Mouse (Mus musculus) MEL (cell line): Measurements from ENCODE around the gene Recql5. TPM values are rescaled to one million over a fixed set of nuclear protein-coding genes. Genes with fewer than 3 reads are reported as not detected.

Experiments used
- DNase-seq: peaks from one replicate; pipeline ENCODE4 v3.0.0; 2011; ENCODE audit warnings: low read depth, low spot score
- H3K27ac ChIP-seq: 2 replicates; pipeline ENCODE4 v1.5.1; 2012; ENCODE audit warnings: low read depth, mild to moderate bottlenecking, control low read depth, low read length, moderate library complexity; ENCODE audit not compliant: control insufficient read depth
- H3K27me3 ChIP-seq, 2 experiments: fragments of 150-350 bp in 1 of 2; sonication (generic) in 1 of 2; 2 replicates each; pipeline ENCODE4 v1.6.1; 2012; ENCODE audit warnings: low read length in 2 of 2, mild to moderate bottlenecking in 2 of 2, improper control_type of control experiment in 1 of 2, moderate library complexity in 1 of 2; ENCODE audit not compliant: insufficient read depth in 2 of 2, control insufficient read depth in 1 of 2
- H3K36me3 ChIP-seq, 2 experiments: 2 replicates each; pipeline ENCODE4 v1.6.1; 2012 to 2014; ENCODE audit warnings: low read length in 2 of 2, improper control_type of control experiment in 1 of 2, inconsistent platforms in 1 of 2, mild to moderate bottlenecking in 1 of 2; ENCODE audit not compliant: insufficient read depth in 2 of 2, control insufficient read depth in 1 of 2
- H3K4me1 ChIP-seq, 2 experiments: fragments of 150-350 bp in 1 of 2; sonication (generic) in 1 of 2; 2 replicates each; pipeline ENCODE4 v1.6.1; 2012; ENCODE audit warnings: low read length in 2 of 2, improper control_type of control experiment in 1 of 2, mild to moderate bottlenecking in 1 of 2; ENCODE audit not compliant: insufficient read depth in 2 of 2, control insufficient read depth in 1 of 2
- H3K4me3 ChIP-seq, 2 experiments: fragments of 150-350 bp in 1 of 2; sonication (generic) in 1 of 2; 2 replicates each; pipeline ENCODE4 v1.5.1; 2012; ENCODE audit warnings: low read depth in 2 of 2, low read length in 2 of 2, mild to moderate bottlenecking in 2 of 2, moderate library complexity in 2 of 2, control low read depth in 1 of 2, improper control_type of control experiment in 1 of 2; ENCODE audit not compliant: control insufficient read depth in 1 of 2, insufficient read depth in 1 of 2
- H3K79me2 ChIP-seq: 2 replicates; pipeline ENCODE4 v1.6.1; 2012; ENCODE audit warnings: mild to moderate bottlenecking, low read length, moderate library complexity; ENCODE audit not compliant: control insufficient read depth, poor library complexity, insufficient read depth
- H3K9ac ChIP-seq: 2 replicates; pipeline ENCODE4 v1.6.1; 2012; ENCODE audit warnings: low read depth, mild to moderate bottlenecking, control low read depth, low read length, moderate library complexity; ENCODE audit not compliant: control insufficient read depth, poor library complexity, severe bottlenecking
- H3K9me3 ChIP-seq: fragments of 150-350 bp; sonication (generic); replicated peaks from 2 replicates; pipeline ENCODE4 v1.6.1; 2012; ENCODE audit warnings: mild to moderate bottlenecking, low read length, improper control_type of control experiment, moderate library complexity; ENCODE audit not compliant: insufficient read depth
- BHLHE40 ChIP-seq: IDR thresholded peaks from 2 replicates; pipeline ENCODE4 v1.6.1; 2012; ENCODE audit warnings: low read depth, mild to moderate bottlenecking, inconsistent platforms, low read length, improper control_type of control experiment, borderline replicate concordance
- CTCF ChIP-seq, 3 experiments: IDR thresholded peaks in 2 of 3; conservative IDR thresholded peaks in 1 of 3; 2 replicates each; pipeline ENCODE4 v1.5.1; 2011 to 2012; ENCODE audit warnings: low read length in 3 of 3, low read depth in 2 of 3, mild to moderate bottlenecking in 2 of 3, improper control_type of control experiment in 1 of 3, inconsistent platforms in 1 of 3, mixed read lengths in 1 of 3, moderate library complexity in 1 of 3; ENCODE audit not compliant: control insufficient read depth in 1 of 3, insufficient read depth in 1 of 3, poor library complexity in 1 of 3, severe bottlenecking in 1 of 3
- ETS1 ChIP-seq: IDR thresholded peaks from 2 replicates; pipeline ENCODE4 v1.6.1; 2012; ENCODE audit warnings: low read depth, mild to moderate bottlenecking, inconsistent platforms, low read length, improper control_type of control experiment, moderate library complexity
- GABPA ChIP-seq: IDR thresholded peaks from 2 replicates; pipeline ENCODE4 v1.6.1; 2012; ENCODE audit warnings: low read depth, mild to moderate bottlenecking, inconsistent platforms, low read length, improper control_type of control experiment, moderate library complexity
- GATA1 ChIP-seq: IDR thresholded peaks from 2 replicates; pipeline ENCODE4 v1.6.1; 2011; ENCODE audit warnings: low read depth, low read length, improper control_type of control experiment
- JUND ChIP-seq: IDR thresholded peaks from 2 replicates; pipeline ENCODE4 v1.6.1; 2011; ENCODE audit warnings: low read depth, mild to moderate bottlenecking, improper control_type of control experiment, low read length
- MAX ChIP-seq: IDR thresholded peaks from 2 replicates; pipeline ENCODE4 v1.6.1; 2011; ENCODE audit warnings: low read length, improper control_type of control experiment
- MEF2A ChIP-seq: IDR thresholded peaks from 2 replicates; pipeline ENCODE4 v1.6.1; 2014; ENCODE audit warnings: low read depth, mild to moderate bottlenecking, inconsistent platforms, low read length, improper control_type of control experiment; ENCODE audit not compliant: poor library complexity, insufficient replicate concordance, severe bottlenecking; ENCODE audit errors: extremely low read depth
- MYB ChIP-seq: IDR thresholded peaks from 2 replicates; pipeline ENCODE4 v1.6.1; 2011; ENCODE audit warnings: mild to moderate bottlenecking, low read depth, low read length, improper control_type of control experiment
- SIN3A ChIP-seq: IDR thresholded peaks from 2 replicates; pipeline ENCODE4 v1.6.1; 2012; ENCODE audit warnings: low read length, improper control_type of control experiment, inconsistent platforms
- SMC3 ChIP-seq: IDR thresholded peaks from 2 replicates; pipeline ENCODE4 v1.6.1; 2011; ENCODE audit warnings: low read depth, low read length, improper control_type of control experiment
- UBTF ChIP-seq: IDR thresholded peaks from 2 replicates; pipeline ENCODE4 v1.6.1; 2012; ENCODE audit warnings: low read depth, mild to moderate bottlenecking, inconsistent platforms, low read length, improper control_type of control experiment, moderate library complexity, borderline replicate concordance; ENCODE audit not compliant: insufficient read depth
- USF1 ChIP-seq: IDR thresholded peaks from 2 replicates; pipeline ENCODE4 v1.6.1; 2014; ENCODE audit warnings: low read depth, mild to moderate bottlenecking, inconsistent platforms, low read length, improper control_type of control experiment, moderate library complexity
- ZC3H11A ChIP-seq: IDR thresholded peaks from 2 replicates; pipeline ENCODE4 v1.6.1; 2012; ENCODE audit warnings: low read depth, mild to moderate bottlenecking, inconsistent platforms, low read length, improper control_type of control experiment
- ZKSCAN1 ChIP-seq: IDR thresholded peaks from 2 replicates; pipeline ENCODE4 v1.6.1; 2012; ENCODE audit warnings: low read depth, mild to moderate bottlenecking, inconsistent platforms, low read length, improper control_type of control experiment, moderate library complexity
- ZMIZ1 ChIP-seq: IDR thresholded peaks from 2 replicates; pipeline ENCODE4 v1.6.1; 2012; ENCODE audit warnings: low read depth, mild to moderate bottlenecking, inconsistent platforms, low read length, improper control_type of control experiment, moderate library complexity
- polyA plus RNA-seq, 2 experiments: library from polyadenylated mRNA; stranded (reverse) in 1 of 2; unstranded in 1 of 2; fragments of >175 nt in 1 of 2; fragments of >200 nt in 1 of 2; gene quantifications; 2 replicates each; pipeline versions ENCODE4 v1.2.1 to v1.2.4; 2012; ENCODE audit warnings: low replicate concordance in 2 of 2, low read depth in 1 of 2; ENCODE audit not compliant: insufficient read length in 2 of 2, insufficient read depth in 1 of 2, missing spikeins in 1 of 2
- total RNA-seq: library from RNA; depleted of rRNA; stranded (reverse); fragments of 300-350 nt; gene quantifications from 2 replicates; pipeline ENCODE4 v1.2.3, GENCODE M21; 2012

Recql5 gene
- total and polyA plus RNA-seq, 3 experiments, result 20.3 to 21.5 TPM; not detected in 1

- Histone ChIP-seq H3K27ac (no peak overlapping the region), H3K36me3 (peaks cover 0 to 9% of the 10 kb centered on the region in 2 experiments; a peak in 2 of 4 replicates), H3K4me3 (no peak overlapping the region), H3K9me3 (no peaks in the 10 kb centered on the region), H3K79me2 (no peaks in the 10 kb centered on the region), H3K4me1 (no peaks in the 10 kb centered on the region), H3K9ac (no peak overlapping the region), H3K27me3 (no peaks in the 10 kb centered on the region)
- DNase-seq, result no peak
- TF ChIP-seq ZC3H11A (no peak), MEF2A (no peak), ZMIZ1 (no peak), MAX (no peak), BHLHE40 (no peak), UBTF (no peak), ZKSCAN1 (no peak), USF1 (no peak), ETS1 (no peak), GATA1 (no peak), JUND (no peak), GABPA (no peak), CTCF (IDR thresholded peaks at IDR 0.05 in 2 of 3, conservative IDR thresholded peaks at IDR 0.05 in 1 of 3; ENCODE audit: control insufficient read depth in 1 of 3, insufficient read depth in 1 of 3, low read depth in 2 of 3, low read length in 3 of 3, poor library complexity in 1 of 3, severe bottlenecking in 1 of 3) (no peak), SIN3A (no peak), SMC3 (no peak)
These were observed 24.7 kb upstream of the Recql5 start for GRCm38 (mm10) chr11:115957971-115958370.

GRCm38 (mm10) chr11:115956453-115956852, 23.2 kb upstream of the Recql5 start:
- no peaks in the 10 kb centered on the region for H3K4me1 ChIP-seq
- H3K36me3 ChIP-seq, result peaks cover 0 to 11% of the 10 kb centered on the region in 2 experiments; a peak in 2 of 4 replicates
- no peaks in the 10 kb centered on the region for H3K79me2 ChIP-seq
- no peaks in the 10 kb centered on the region for H3K9me3 ChIP-seq
- H3K9ac ChIP-seq, result no peak overlapping the region
- H3K4me3 ChIP-seq, result no peak overlapping the region
- no peaks in the 10 kb centered on the region for H3K27me3 ChIP-seq
- no peak for DNase-seq
- TF ChIP-seq MYB, result no peak
- TF ChIP-seq ZKSCAN1, result peak; percentile 74
- H3K27ac ChIP-seq, result no peak overlapping the region
